Mouse (Mus musculus): ENCODE results near the gene Sema7a. TPM values are rescaled to one million over a fixed set of nuclear protein-coding genes. Genes with fewer than 3 reads are reported as not detected.

Sema7a gene
- polyA plus RNA-seq, 1 experiment from 2014 or later = 0.57 TPM

DNA sequence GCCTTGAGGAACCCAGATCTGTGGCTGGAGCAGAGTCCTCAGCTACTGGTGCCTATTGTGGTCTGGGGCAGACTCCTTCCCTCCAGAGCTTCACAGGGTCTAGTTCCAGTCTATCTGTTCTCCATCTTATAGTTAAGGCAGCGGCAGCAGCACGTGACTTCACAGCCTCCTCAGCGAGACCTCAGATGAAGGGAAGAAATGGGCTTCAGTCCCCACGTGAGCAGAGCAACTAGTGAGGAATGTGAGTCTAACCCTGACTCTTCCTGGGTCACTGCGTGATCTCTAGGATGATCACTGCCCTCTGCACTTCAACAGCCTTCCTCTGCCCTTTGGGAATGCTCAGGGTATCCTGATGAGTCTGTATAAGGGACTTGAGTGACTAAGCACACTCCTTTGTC, 24.1 kb downstream of the Sema7a start:
- Histone ChIP-seq H3K9ac (no peak overlapping the region), H3K4me1 (peaks cover 5% of the 10 kb centered on the region; the same call in 1 of the 2 replicates), H3K36me3 (no peaks in the 10 kb centered on the region), H3K9me3 (no peaks in the 10 kb centered on the region), H3K4me3 (replicated peaks) (no peak overlapping the region), H3K27me3 (replicated peaks) (no peaks in the 10 kb centered on the region), H3K4me2 (no peak overlapping the region), H3K27ac (no peak overlapping the region)
- WGBS = 77% methylated on average over 5 of the region's 5 CpGs
- ATAC-seq (ENCODE audit: insufficient read depth, low FRiP score, low read depth) = no peak

DNA sequence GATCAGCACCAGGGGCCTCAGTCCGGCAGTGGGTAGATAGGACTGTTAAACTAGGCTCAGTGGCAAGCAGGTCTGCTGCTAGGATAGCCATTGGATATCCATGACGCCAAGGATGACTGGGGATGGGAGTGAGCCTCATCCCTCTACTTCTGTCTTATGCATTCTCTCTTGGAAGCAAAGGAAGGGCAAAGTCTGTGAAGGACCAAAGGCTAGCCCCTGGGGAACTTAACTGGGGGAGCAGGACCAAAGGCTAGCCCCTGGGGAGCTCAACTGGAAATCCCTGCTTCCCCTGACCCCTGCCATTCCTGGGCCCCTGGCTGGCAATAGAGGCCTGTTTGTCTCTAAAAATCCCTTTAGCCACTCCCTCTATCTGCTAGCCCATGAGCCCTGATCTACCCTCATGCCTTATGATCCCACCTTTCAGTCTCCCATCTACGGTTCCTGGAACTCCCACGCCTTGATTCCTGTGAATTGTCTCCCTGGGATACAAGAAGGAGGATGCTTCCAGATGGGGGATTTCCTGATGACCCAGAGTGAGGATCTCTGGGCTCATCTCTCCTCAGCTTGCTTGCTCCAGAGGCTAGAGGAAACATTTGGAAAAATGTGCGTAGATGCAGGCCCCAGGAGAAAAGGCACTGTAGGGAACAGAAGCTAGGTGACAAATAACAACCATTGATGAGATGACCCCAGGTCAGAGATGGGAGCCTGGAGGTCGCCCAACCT, 24.8 kb downstream of the Sema7a start:
- H3K27me3 ChIP-seq (replicated peaks) = no peaks in the 10 kb centered on the region
- H3K36me3 ChIP-seq = no peaks in the 10 kb centered on the region
- H3K9me3 ChIP-seq = no peaks in the 10 kb centered on the region
- ATAC-seq (ENCODE audit: insufficient read depth, low FRiP score, low read depth) = no peak
- H3K9ac ChIP-seq = no peak overlapping the region
- no peak overlapping the region for H3K4me2 ChIP-seq
- 71% methylated on average over 6 of the region's 6 CpGs for WGBS
- H3K4me1 ChIP-seq = peaks cover 5% of the 10 kb centered on the region; the same call in 1 of the 2 replicates
- peak overlapping the region; percentile 40; the same call in 1 of the 2 replicates for H3K27ac ChIP-seq
- no peak overlapping the region for H3K4me3 ChIP-seq (replicated peaks)

DNA sequence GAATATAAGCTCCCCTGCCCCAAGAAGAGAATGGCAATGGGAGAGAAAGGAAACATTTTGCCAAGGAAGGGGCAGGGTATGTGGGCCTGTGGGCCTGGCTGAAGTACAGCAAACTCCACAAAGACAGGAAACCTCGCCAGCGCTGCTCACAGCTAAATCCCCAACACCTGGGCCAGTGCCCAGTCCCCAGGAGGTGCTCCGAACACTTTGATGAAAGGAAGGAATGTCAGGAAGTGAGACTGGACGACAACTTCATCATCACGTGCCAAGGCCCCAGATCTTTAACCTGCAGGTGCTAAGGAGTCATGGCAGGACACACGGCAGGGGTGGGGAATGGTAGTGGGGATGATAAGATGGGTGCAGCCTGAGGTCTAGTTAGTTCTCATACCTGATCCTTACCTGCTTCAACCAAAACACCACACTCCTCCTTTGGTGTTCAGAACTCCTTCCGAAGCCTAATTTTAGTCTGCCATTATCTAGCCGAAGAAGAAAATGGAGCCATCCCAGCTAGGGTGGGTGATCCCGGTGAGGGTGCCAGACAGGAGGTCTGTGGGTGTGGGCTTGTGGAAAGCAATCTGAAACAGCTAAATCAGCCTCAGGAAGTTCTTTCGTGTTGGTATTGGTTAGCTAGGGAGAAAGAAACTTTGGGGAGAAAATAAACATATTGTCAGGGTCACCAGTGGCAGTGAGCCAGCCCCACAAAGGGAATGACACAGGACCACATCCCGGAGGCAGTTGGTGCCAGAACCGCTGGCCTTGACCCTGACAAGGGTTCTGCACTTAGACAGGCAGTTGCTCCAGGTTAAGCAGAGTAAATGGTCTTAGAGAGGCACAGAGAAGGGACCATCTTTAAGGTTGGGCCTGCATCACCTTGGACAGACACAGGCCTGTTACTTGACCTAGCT, 25.6 kb downstream of the Sema7a start:
- WGBS = 59% methylated on average over 12 of the region's 12 CpGs
- H3K27me3 ChIP-seq (replicated peaks) = no peaks in the 10 kb centered on the region
- peak overlapping the region; percentile 40; the same call in 1 of the 2 replicates for H3K27ac ChIP-seq
- peaks cover 5% of the 10 kb centered on the region; the same call in 1 of the 2 replicates for H3K4me1 ChIP-seq
- no peaks in the 10 kb centered on the region for H3K9me3 ChIP-seq
- no peak overlapping the region for H3K4me2 ChIP-seq
- no peak for ATAC-seq (ENCODE audit: insufficient read depth, low FRiP score, low read depth)
- H3K4me3 ChIP-seq (replicated peaks) = no peak overlapping the region
- H3K36me3 ChIP-seq = no peaks in the 10 kb centered on the region
- H3K9ac ChIP-seq = no peak overlapping the region

DNA sequence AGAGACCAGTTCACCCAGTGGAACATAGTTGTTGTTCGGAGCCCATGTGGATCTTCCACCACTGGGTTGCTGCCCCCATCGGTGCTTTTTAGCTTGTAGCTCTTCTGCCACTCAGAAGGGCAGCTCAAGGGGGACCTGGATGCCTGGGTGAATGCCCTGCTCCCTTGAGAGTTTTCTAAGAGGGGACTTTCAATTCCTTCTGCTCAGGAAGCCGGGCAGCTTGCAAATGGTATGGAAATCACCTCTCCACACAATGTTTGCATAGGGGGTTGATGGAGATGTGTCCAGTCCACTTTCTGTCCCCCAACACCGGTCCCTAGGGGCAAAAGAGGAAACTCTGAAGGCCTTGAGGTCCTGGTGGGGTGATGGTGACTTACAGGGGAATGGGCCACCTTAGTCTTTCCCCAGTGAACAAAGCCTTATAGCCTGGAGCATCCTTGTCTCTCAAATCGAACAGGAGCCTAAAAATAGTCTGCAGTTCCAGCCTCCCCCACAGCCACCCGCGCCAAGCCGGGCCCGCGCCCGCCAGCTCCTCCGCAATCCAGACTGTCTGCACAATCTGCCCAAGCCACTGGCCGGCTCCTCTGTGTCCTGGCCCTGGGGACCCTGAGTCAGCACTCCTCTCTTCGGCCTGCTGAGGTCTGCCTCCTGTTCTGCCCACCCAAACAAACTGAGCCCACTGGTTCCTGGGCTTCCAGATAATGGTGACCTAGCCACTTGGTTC, 27.5 kb downstream of the Sema7a start:
- no peaks in the 10 kb centered on the region for H3K4me1 ChIP-seq
- ATAC-seq (ENCODE audit: insufficient read depth, low FRiP score, low read depth) = no peak
- H3K36me3 ChIP-seq = no peaks in the 10 kb centered on the region
- no peak overlapping the region for H3K27ac ChIP-seq
- H3K9me3 ChIP-seq = no peaks in the 10 kb centered on the region
- H3K27me3 ChIP-seq (replicated peaks) = no peaks in the 10 kb centered on the region
- no peak overlapping the region for H3K4me2 ChIP-seq
- WGBS = 77% methylated on average over 14 of the region's 14 CpGs
- H3K4me3 ChIP-seq (replicated peaks) = no peak overlapping the region
- H3K9ac ChIP-seq = no peak overlapping the region

DNA sequence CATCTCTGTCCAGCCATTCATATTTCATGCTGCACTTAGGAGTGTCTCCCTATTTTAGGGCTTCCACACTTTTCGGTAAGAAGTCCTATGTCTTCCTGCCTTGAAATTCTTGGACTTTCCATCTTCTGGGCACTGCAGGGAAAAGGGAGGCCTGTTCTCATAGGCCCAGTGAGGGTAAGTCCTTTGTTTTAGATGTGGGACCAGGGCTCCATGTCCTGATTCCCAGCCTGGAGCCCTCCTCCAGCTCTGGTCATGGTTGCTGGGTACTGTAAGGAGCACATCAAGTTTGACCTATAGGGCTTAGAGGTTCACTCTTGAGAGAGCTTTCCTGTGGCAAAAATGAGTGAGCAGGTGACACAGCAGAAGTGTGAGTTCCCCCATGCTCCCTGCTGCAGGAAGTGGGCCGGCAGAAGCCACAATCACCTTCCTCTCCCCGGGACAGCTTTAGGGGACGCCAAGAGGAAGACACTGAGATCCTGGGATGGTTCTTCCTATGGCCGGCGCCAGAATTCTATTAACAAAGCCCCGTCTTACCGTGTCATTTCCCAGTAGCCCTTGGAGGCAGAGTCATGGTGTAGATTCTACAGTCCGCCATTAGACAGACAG, 28.4 kb downstream of the Sema7a start:
- Histone ChIP-seq H3K4me3 (replicated peaks) (no peak overlapping the region), H3K36me3 (no peaks in the 10 kb centered on the region), H3K9me3 (no peaks in the 10 kb centered on the region), H3K4me1 (no peaks in the 10 kb centered on the region), H3K27ac (no peak overlapping the region), H3K4me2 (no peak overlapping the region), H3K27me3 (replicated peaks) (no peaks in the 10 kb centered on the region), H3K9ac (no peak overlapping the region)
- ATAC-seq (ENCODE audit: insufficient read depth, low FRiP score, low read depth) = no peak
- 78% methylated on average over 9 of the region's 9 CpGs for WGBS

DNA sequence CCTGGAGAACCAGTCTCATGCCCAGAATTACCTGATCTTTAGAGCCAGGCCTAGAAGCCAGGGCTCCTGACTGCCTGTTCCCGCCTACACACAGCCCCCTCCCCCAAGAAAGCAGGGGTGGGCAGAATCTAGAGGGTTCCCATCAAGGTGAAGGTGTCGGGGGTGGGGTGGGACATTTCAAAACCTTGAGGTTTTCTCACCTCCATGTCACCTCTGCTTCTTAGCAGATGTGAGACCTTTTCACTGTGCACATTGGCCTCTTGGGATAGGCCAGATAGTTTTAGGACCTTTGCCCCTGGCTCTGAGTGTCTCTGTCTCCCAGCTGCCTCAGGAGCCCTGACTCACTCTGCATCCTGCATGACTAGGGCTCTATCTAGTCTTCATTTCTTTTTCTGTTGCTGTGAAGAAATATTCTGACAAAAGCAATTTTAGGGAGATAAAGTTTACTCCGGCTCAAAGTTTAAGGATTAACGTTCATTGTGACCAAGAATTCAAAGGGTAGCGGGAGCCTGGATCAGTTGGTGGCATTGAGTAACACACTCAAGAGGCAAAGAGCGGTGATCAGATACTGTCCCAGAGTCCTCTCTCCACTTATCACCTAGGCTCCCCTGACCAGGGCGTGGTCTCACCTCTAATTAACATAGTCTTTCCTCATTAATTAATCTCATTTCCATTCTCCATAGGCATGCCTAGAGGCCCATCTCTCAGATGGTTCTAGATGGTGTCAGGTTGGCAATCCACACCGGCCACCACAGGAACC, 29.1 kb downstream of the Sema7a start:
- H3K4me1 ChIP-seq = no peaks in the 10 kb centered on the region
- 84% methylated on average over 8 of the region's 8 CpGs for WGBS

DNA sequence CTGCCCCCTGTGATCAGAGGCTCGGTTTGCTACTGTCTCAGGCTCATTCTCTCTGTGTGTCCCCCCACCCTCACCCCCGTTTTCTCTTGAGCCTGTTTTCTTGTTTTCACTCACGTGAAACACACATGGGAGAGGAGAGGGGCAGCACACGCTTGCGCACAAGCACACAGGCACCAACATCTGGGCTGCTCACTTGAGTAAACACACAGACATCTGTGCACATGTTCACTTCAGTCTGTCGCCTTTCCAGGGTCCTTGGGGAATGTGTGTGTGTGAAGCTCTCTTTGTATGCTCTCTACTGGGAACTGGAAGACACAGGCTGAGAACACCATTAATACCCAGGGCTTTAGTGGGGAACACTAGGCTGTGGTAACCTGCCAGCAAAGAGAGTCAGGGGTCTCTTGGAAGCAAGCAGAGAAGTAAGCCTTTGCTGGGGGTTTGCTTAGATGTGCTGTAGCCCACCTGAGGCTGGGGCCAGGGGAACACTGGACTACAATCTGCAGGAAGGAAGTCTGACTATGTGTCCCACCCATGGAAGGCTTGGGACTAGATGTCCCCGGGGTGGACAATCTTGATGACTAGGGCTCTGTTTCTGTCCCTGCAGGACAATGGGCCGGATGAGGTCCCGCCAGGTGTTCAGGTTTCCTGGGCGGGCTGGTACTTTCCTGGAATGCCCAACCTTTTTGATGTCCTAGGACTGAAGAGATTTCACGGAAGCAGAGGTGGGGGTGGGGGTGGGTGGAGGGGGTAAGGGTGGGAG, 30.0 kb downstream of the Sema7a start:
- Histone ChIP-seq H3K9ac (no peak overlapping the region), H3K27ac (no peak overlapping the region; the same call in 1 of the 2 replicates), H3K27me3 (replicated peaks) (no peaks in the 10 kb centered on the region), H3K4me1 (no peaks in the 10 kb centered on the region), H3K36me3 (no peaks in the 10 kb centered on the region), H3K4me2 (no peak overlapping the region), H3K4me3 (replicated peaks) (no peak overlapping the region), H3K9me3 (no peaks in the 10 kb centered on the region)
- ATAC-seq (ENCODE audit: insufficient read depth, low FRiP score, low read depth) = no peak
- 69% methylated on average over 11 of the region's 11 CpGs for WGBS

More for the DNA sequence above, 29.1 kb downstream of the Sema7a start:
- ATAC-seq (ENCODE audit: insufficient read depth, low FRiP score, low read depth) = no peak
- Histone ChIP-seq H3K27me3 (replicated peaks) (no peaks in the 10 kb centered on the region), H3K9me3 (no peaks in the 10 kb centered on the region), H3K4me2 (no peak overlapping the region), H3K27ac (no peak overlapping the region), H3K36me3 (no peaks in the 10 kb centered on the region), H3K9ac (no peak overlapping the region), H3K4me3 (replicated peaks) (no peak overlapping the region)

DNA sequence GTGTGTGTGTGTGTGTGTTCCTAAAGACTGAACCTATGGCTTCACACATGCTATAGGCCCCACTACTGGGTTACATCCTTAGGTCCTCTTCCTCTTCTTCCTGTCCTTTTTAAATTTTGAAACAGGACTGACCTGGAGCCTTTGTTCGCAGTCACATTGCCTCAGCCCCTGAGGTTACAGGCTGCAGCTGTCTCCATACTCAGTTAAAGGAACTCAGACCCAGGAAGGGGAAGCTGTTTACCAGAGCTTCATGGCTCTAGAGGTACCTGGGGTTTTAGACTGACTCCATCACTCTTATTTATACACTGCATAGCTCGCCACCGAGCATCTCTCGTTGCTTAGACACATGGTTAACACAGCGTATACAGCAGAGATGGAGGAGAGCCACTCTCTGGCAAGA, 31.5 kb downstream of the Sema7a start:
- H3K27ac ChIP-seq = no peak overlapping the region
- no peak overlapping the region for H3K9ac ChIP-seq
- WGBS = 77% methylated on average over 5 of the region's 5 CpGs
- H3K27me3 ChIP-seq (replicated peaks) = no peaks in the 10 kb centered on the region
- no peaks in the 10 kb centered on the region for H3K9me3 ChIP-seq
- no peaks in the 10 kb centered on the region for H3K36me3 ChIP-seq
- ATAC-seq (ENCODE audit: insufficient read depth, low FRiP score, low read depth) = no peak
- no peaks in the 10 kb centered on the region for H3K4me1 ChIP-seq
- no peak overlapping the region for H3K4me2 ChIP-seq
- H3K4me3 ChIP-seq (replicated peaks) = no peak overlapping the region

DNA sequence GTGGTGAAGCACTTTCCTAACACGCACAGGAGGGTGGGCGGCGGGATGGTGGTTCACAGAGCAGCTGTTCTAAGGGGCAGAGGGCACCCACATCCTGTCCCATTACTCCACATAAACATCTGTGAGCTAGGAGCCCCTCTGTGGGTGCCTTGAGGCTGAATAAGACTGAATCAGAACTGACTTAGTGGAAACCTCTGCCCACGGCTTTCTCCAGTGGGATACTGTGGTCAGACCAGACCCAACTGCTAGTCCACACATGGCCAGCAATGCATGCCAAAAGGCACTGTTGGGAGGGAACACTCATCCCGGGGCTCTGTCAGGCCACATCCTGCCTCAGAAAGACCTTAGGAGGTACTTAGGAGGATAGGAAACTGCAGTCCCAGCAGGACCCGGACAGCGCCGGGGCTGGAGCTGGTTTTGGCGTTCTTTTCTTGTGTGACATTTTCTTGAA, 32.3 kb downstream of the Sema7a start:
- H3K4me3 ChIP-seq (replicated peaks) = no peak overlapping the region
- no peaks in the 10 kb centered on the region for H3K36me3 ChIP-seq
- no peak overlapping the region for H3K9ac ChIP-seq
- H3K27me3 ChIP-seq (replicated peaks) = no peaks in the 10 kb centered on the region
- ATAC-seq (ENCODE audit: insufficient read depth, low FRiP score, low read depth) = no peak
- H3K27ac ChIP-seq = no peak overlapping the region
- no peak overlapping the region for H3K4me2 ChIP-seq
- H3K9me3 ChIP-seq = no peaks in the 10 kb centered on the region
- WGBS = 57% methylated on average over 9 of the region's 9 CpGs
- no peaks in the 10 kb centered on the region for H3K4me1 ChIP-seq

DNA sequence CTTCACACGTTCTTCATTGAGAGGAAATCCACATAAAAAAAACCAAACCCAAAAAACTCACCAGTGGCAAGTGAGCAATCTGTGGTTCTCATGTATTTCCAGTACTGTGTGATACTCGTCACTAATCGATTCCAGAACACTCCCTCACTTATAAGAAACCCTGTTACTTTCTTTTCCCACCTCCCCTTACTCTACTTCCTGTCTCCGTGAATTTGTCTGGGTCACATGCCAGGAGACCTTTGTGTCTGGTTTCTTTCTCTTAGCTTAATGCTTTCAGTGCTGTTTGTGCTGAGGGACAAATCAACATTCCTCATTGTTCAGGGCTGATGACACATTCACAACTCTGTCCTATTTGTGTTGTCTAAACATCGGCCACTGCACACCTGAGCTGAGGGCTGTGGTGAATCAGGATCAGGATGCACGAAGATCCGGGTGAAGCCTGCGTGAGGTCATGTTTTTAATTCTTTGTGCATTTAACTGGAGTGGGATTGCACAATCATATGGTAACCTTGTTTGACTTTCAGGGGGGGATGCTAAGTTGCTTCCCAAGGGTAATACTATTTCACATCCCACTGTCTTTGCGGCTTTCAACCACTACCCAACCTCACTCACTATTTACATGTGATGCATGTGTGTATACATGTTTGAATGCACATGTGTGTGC, 33.0 kb downstream of the Sema7a start:
- no peaks in the 10 kb centered on the region for H3K4me1 ChIP-seq
- WGBS = 49% methylated on average over 9 of the region's 9 CpGs
- no peak overlapping the region for H3K27ac ChIP-seq
- H3K9ac ChIP-seq = no peak overlapping the region
- no peak overlapping the region for H3K4me2 ChIP-seq
- ATAC-seq (ENCODE audit: insufficient read depth, low FRiP score, low read depth) = no peak
- no peak overlapping the region for H3K4me3 ChIP-seq (replicated peaks)
- no peaks in the 10 kb centered on the region for H3K9me3 ChIP-seq
- no peaks in the 10 kb centered on the region for H3K36me3 ChIP-seq
- H3K27me3 ChIP-seq (replicated peaks) = no peaks in the 10 kb centered on the region

Data from stomach, embryonic 15.5 days (tissue).